Mouse (Mus musculus): ENCODE data around the gene Tas2r130. TPM values are rescaled to one million over a fixed set of nuclear protein-coding genes. Genes with fewer than 3 reads are reported as not detected.
"Not testable (repeated sequence)": the region's sequence is repeated elsewhere in the genome, so short reads cannot be mapped to it uniquely, and the experiment has no call there.

Tas2r130 gene
- not detected in 2 replicates for polyA plus RNA-seq (2015; fragmentation: Nextera tagmentation; extraction: Ambion mirVana)

GRCm38 (mm10) chr6:131630812-131631211 lies at the start of gene Tas2r130:
Gene Tas2r130, minus strand, starts transcription at chr6:131630912.
- H3K4me1 ChIP-seq (replicated peaks): no peaks in the 10 kb centered on the region
- H3K27me3 ChIP-seq: no peaks in the 10 kb centered on the region
- WGBS: 74% methylated on average over 3 of the region's 3 CpGs

GRCm38 (mm10) chr6:131678786-131679185 lies 48.1 kb upstream of the Tas2r130 start, which contains the start of gene Tas2r106:
Gene Tas2r106, minus strand, starts transcription at chr6:131678886.
- no peak for ATAC-seq (ENCODE audit: low read depth)
- 74% methylated on average over 3 of the region's 3 CpGs for WGBS
- H3K9me3 ChIP-seq: peaks cover 11% of the 10 kb centered on the region

More at GRCm38 (mm10) chr6:131630812-131631211, at the start of gene Tas2r130:
- no peak within 1 kb of the TSS for H3K4me3 ChIP-seq
- no peak within 1 kb of the TSS for H3K4me2 ChIP-seq
- no peak within 1 kb of the TSS for H3K27ac ChIP-seq (replicated peaks)
- no peaks in the 10 kb centered on the region for H3K36me3 ChIP-seq
- ATAC-seq (ENCODE audit: low read depth): no peak
- H3K9me3 ChIP-seq: peaks cover 7% of the 10 kb centered on the region; the same call in 1 of the 2 replicates
- H3K9ac ChIP-seq: no peak within 1 kb of the TSS

GRCm38 (mm10) chr6:131660049-131660448 lies 29.3 kb upstream of the Tas2r130 start, which contains the start of gene Tas2r107:
Gene Tas2r107, minus strand, starts transcription at chr6:131660149.
- H3K9ac ChIP-seq: no peak within 1 kb of the TSS
- H3K4me2 ChIP-seq: no peak within 1 kb of the TSS
- peaks cover 14% of the 10 kb centered on the region; the same call in 1 of the 2 replicates for H3K9me3 ChIP-seq
- H3K27ac ChIP-seq (replicated peaks): no peak within 1 kb of the TSS
- H3K4me3 ChIP-seq: no peak within 1 kb of the TSS
- no peaks in the 10 kb centered on the region for H3K27me3 ChIP-seq
- no peaks in the 10 kb centered on the region for H3K4me1 ChIP-seq (replicated peaks)
- ATAC-seq (ENCODE audit: low read depth): no peak
- no peaks in the 10 kb centered on the region for H3K36me3 ChIP-seq

More at GRCm38 (mm10) chr6:131678786-131679185, 48.1 kb upstream of the Tas2r130 start, which contains the start of gene Tas2r106:
- Histone ChIP-seq H3K27me3 (no peaks in the 10 kb centered on the region), H3K4me2 (no peak within 1 kb of the TSS), H3K9ac (no peak within 1 kb of the TSS), H3K27ac (replicated peaks) (no peak within 1 kb of the TSS), H3K4me1 (replicated peaks) (no peaks in the 10 kb centered on the region), H3K4me3 (no peak within 1 kb of the TSS), H3K36me3 (no peaks in the 10 kb centered on the region)

DNA sequence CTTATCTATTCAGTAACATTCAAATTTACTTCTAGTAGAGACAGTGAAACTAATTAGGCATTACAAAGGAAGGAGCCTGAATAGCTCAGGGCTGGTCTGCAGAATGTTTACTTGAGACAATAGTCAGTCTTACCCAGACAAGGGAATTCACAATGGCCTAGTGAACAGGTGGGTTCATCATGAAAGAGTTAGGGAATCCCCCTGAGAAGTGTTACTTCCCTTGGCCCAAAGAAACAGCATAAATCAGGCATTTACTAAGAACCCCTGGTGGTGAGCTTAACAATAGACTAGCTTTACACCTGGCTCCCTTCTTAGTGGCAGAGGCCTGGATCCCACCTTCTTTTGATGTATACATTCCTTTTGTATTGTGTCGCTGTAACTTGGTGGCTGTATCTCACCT lies 20.8 kb downstream of the Tas2r130 start:
- H3K4me2 ChIP-seq; H3K9me3 ChIP-seq; H3K4me1 ChIP-seq (replicated peaks); H3K27ac ChIP-seq (replicated peaks); H3K9ac ChIP-seq; H3K27me3 ChIP-seq; H3K4me3 ChIP-seq; ATAC-seq (ENCODE audit: low read depth); H3K36me3 ChIP-seq: not testable (repeated sequence)
- 85% methylated on average over 1 of the region's 1 CpGs for WGBS

- no peaks in the 10 kb centered on the region for H3K9me3 ChIP-seq
- H3K4me2 ChIP-seq: no peak overlapping the region
- WGBS: 92% methylated on average over 4 of the region's 4 CpGs
- no peak overlapping the region for H3K4me3 ChIP-seq
- no peak overlapping the region for H3K9ac ChIP-seq
- no peak for ATAC-seq (ENCODE audit: low read depth)
- no peaks in the 10 kb centered on the region for H3K27me3 ChIP-seq
- H3K4me1 ChIP-seq (replicated peaks): no peaks in the 10 kb centered on the region
- H3K27ac ChIP-seq (replicated peaks): no peak overlapping the region
- H3K36me3 ChIP-seq: no peaks in the 10 kb centered on the region
These were observed 25.9 kb downstream of the Tas2r130 start for GRCm38 (mm10) chr6:131604821-131605220.

Other genes starting within 250 kb of the Tas2r130 start
- gene Ybx3, start 242.4 kb downstream of the Tas2r130 start, polyA plus RNA-seq (2015; fragmentation: Nextera tagmentation; extraction: Ambion mirVana): 19.8 and 24.5 TPM in 2 replicates
- not detected in 2 replicates for gene 5430401F13Rik, start 144.5 kb downstream of the Tas2r130 start, polyA plus RNA-seq (2015; fragmentation: Nextera tagmentation; extraction: Ambion mirVana)
- gene Gm6619, start 144.5 kb downstream of the Tas2r130 start, polyA plus RNA-seq (2015; fragmentation: Nextera tagmentation; extraction: Ambion mirVana): not detected in 2 replicates
- gene Tas2r107, start 29.2 kb upstream of the Tas2r130 start, polyA plus RNA-seq (2015; fragmentation: Nextera tagmentation; extraction: Ambion mirVana): not detected in 2 replicates
- not detected in 2 replicates for gene Tas2r106, start 48.0 kb upstream of the Tas2r130 start, polyA plus RNA-seq (2015; fragmentation: Nextera tagmentation; extraction: Ambion mirVana)
- not detected in 2 replicates for gene Tas2r104, start 54.8 kb upstream of the Tas2r130 start, polyA plus RNA-seq (2015; fragmentation: Nextera tagmentation; extraction: Ambion mirVana)
- gene Tas2r105, start 56.6 kb upstream of the Tas2r130 start, polyA plus RNA-seq (2015; fragmentation: Nextera tagmentation; extraction: Ambion mirVana): not detected in 2 replicates
- not detected in 2 replicates for gene Tas2r114, start 59.2 kb upstream of the Tas2r130 start, polyA plus RNA-seq (2015; fragmentation: Nextera tagmentation; extraction: Ambion mirVana)

Data from neural tube, embryonic 13.5 days (tissue).